Mouse (Mus musculus) midbrain, postnatal 0 days (tissue): ENCODE measurements around the gene Tspo2. TPM values are rescaled to one million over a fixed set of nuclear protein-coding genes. Genes with fewer than 3 reads are reported as not detected.

Source experiments
- ATAC-seq: fragments of 200-750 bp; cut with Nextera tagmentation; 2 replicates; pipeline ENCODE4 v1.8.0; 2017; ENCODE audit warnings: moderate number of reproducible peaks, mild to moderate bottlenecking, moderate TSS enrichment, moderate library complexity; ENCODE audit not compliant: low FRiP score
- DNase-seq: peaks from one replicate; pipeline ENCODE4 v3.0.0-alpha.2; 2015; ENCODE audit warnings: low spot score
- H3K27ac ChIP-seq: fragments of 300-500 bp; sonication (generic); 2 replicates; pipeline ENCODE4 v1.5.1; 2014; ENCODE audit warnings: low read depth, mild to moderate bottlenecking, low read length, mixed read lengths
- H3K27me3 ChIP-seq: fragments of 300-500 bp; sonication (generic); 2 replicates; pipeline ENCODE4 v1.6.1; 2014; ENCODE audit warnings: low read length, control low read depth, mixed read lengths; ENCODE audit not compliant: insufficient read depth
- H3K36me3 ChIP-seq: fragments of 300-500 bp; sonication (generic); 2 replicates; pipeline ENCODE4 v1.6.1; 2014; ENCODE audit warnings: low read length, control low read depth, mixed read lengths; ENCODE audit not compliant: insufficient read depth
- H3K4me1 ChIP-seq: fragments of 300-500 bp; sonication (generic); 2 replicates; pipeline ENCODE4 v1.6.1; 2014; ENCODE audit warnings: mild to moderate bottlenecking, control low read depth, antibody characterized with exemption, low read length, mixed read lengths; ENCODE audit not compliant: insufficient read depth
- H3K4me2 ChIP-seq: fragments of 300-500 bp; sonication (generic); 2 replicates; pipeline ENCODE4 v1.6.1; 2014; ENCODE audit warnings: low read depth, mild to moderate bottlenecking, low read length, mixed read lengths; ENCODE audit not compliant: poor library complexity, severe bottlenecking
- H3K4me3 ChIP-seq: fragments of 300-500 bp; sonication (generic); 2 replicates; pipeline ENCODE4 v1.5.1; 2014; ENCODE audit warnings: low read depth, mild to moderate bottlenecking, low read length, moderate library complexity
- H3K9ac ChIP-seq: fragments of 300-500 bp; sonication (generic); replicated peaks from 2 replicates; pipeline ENCODE4 v1.6.1; 2014; ENCODE audit warnings: mild to moderate bottlenecking, low read length, moderate library complexity, mixed read lengths; ENCODE audit not compliant: poor library complexity, severe bottlenecking
- H3K9me3 ChIP-seq: fragments of 300-500 bp; sonication (generic); 2 replicates; pipeline ENCODE4 v1.6.1; 2016; ENCODE audit warnings: low read length, control low read depth
- CTCF ChIP-seq: IDR thresholded peaks from 2 replicates; pipeline ENCODE4 v1.5.1; 2016; ENCODE audit warnings: antibody characterized with exemption, mild to moderate bottlenecking
- WGBS: fragments of 180-500 bp; shearing (Covaris S2); extraction: QIAGEN DNeasy Blood & Tissue Kit; methylation state at CpG from one replicate; pipeline ENCODE4 v1.1.7; 2014; 5-methylcytosine and 5-hydroxymethylcytosine counted together
- polyA plus RNA-seq: library from polyadenylated mRNA; unstranded; fragments of >200 nt; fragmentation: Nextera tagmentation; extraction: Ambion mirVana; gene quantifications from 2 replicates; pipeline ENCODE4 v1.2.1, GENCODE M21; 2015
- total RNA-seq: library from RNA; depleted of rRNA; stranded (reverse); fragments of >200 nt; gene quantifications from 2 replicates; pipeline ENCODE4 v1.2.3, GENCODE M21; 2014

The Tspo2 gene
- total and polyA plus RNA-seq, 2 experiments from 2014 or later, result 0.22 to 0.74 TPM

DNA sequence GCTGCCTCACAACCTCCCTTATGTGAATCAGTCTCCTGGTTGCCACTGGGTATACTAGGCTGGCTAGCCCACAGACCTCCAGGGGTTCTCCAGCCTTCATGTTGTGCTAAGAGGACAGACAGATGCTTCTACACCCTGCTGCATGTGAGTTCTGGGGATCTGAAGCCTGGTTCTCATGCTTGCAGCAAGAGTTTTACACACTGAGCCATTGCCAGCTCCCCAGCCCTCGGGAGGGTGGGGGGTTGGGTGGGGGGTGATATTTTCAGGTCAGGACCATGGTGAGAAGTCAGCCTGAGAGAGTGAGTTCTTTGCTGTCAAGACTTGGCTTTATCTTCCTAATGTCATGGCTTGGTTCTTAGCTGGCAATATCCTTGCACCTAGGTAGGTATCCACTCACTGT is 32.5 kb downstream of the Tspo2 start:
- ATAC-seq, result no peak
- DNase-seq, result no peak
- no peak overlapping the region for H3K9ac ChIP-seq
- no peaks in the 10 kb centered on the region for H3K27me3 ChIP-seq
- H3K9me3 ChIP-seq, result no peaks in the 10 kb centered on the region
- no peaks in the 10 kb centered on the region for H3K4me1 ChIP-seq
- 0 out of 2 replicates have a peak, but pooled peaks cover 4% of the 10 kb centered on the region for H3K36me3 ChIP-seq
- no peak overlapping the region for H3K4me2 ChIP-seq
- H3K4me3 ChIP-seq, result no peak overlapping the region
- H3K27ac ChIP-seq, result no peak overlapping the region
- 100% methylated on average over 1 of the region's 1 CpGs for WGBS
- no peak for TF ChIP-seq CTCF

DNA sequence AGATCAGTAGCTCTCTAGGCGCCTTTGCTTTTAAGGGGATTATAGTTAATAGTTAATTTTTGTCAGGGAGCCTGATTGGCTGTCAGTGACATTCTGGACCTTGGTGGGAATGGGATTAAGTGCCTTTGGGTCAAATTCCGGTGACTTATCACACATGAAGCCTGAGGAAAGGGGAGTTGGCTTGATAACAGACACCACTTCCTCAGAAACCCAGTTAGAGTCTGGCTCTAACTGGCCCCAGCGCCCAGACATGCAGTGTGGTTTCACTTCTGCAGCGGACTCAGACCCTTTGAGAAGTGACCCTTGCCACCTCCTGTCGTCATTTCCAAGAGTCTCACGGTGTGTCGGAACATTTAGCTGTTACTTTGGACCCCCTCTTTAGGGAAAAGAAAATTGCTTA is 33.1 kb downstream of the Tspo2 start:
- ATAC-seq (no peak), DNase-seq (no peak)
- no peak for TF ChIP-seq CTCF
- 82% methylated on average over 7 of the region's 7 CpGs for WGBS
- Histone ChIP-seq H3K27me3 (no peaks in the 10 kb centered on the region), H3K4me3 (no peak overlapping the region), H3K4me1 (no peaks in the 10 kb centered on the region), H3K4me2 (no peak overlapping the region), H3K27ac (no peak overlapping the region), H3K9me3 (no peaks in the 10 kb centered on the region), H3K36me3 (0 out of 2 replicates have a peak, but pooled peaks cover 4% of the 10 kb centered on the region), H3K9ac (no peak overlapping the region)

DNA sequence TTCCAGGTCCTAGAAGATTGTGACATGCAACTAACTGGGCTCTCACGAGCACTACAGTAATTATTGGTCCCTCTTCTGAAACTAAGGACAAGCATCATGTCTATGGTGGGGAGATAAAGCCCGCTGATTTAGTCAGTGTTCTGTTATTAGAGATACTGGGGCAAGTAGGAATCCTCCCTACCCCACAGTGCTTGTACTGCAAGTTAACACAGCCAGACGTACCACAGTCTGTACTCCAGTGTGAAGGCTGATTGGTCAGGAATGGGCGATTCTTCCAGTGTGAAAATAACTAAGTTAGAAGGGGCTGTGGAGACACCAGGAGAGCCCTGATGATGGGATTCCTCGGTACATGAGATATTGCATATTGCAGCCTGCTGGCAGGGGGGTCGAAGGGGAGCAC is 33.8 kb downstream of the Tspo2 start:
- Histone ChIP-seq H3K4me3 (no peak overlapping the region), H3K9ac (no peak overlapping the region), H3K9me3 (no peaks in the 10 kb centered on the region), H3K27me3 (no peaks in the 10 kb centered on the region), H3K36me3 (0 out of 2 replicates have a peak, but pooled peaks cover 4% of the 10 kb centered on the region), H3K4me1 (no peaks in the 10 kb centered on the region), H3K27ac (no peak overlapping the region), H3K4me2 (no peak overlapping the region)
- DNase-seq (no peak), ATAC-seq (no peak)
- WGBS, result 93% methylated on average over 6 of the region's 6 CpGs
- no peak for TF ChIP-seq CTCF

DNA sequence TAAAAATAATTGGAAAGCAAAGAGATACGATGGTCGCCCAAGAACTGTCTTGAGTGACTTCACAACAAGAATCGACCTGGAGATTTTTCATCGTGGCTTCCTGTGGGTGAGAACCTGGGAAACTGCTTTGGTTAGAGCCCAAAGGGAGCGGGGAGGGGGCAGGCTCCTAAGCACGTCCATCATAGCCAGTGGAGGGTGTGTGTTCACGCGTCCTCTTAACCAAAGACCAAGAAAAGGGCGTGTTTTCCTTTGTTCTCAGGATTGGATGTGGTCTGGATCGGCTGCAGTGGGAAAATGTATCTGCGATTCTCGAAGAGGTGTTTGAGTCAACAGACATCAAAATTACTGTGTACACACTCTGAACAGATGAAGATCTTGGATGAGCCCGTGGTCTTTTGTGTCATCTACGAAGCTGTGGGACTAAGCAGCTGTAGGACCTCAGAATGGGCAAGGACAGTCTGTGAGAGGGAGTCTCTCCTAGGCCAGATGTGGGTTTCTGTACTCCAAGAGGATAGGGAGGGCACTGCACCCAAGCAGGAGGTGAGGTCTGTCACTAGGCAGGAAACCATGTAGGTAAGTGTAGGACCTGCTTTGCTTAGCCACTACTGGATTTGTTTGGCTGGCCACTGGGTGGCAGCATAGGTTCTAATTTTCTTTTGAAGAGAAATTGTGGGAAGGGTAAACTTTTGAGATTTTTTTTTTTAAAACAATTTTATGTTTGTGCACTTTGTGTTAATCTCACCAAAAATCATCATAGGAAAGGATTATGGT is 34.7 kb downstream of the Tspo2 start:
- peak; percentile 86 for TF ChIP-seq CTCF
- H3K4me1 ChIP-seq, result no peaks in the 10 kb centered on the region
- DNase-seq (peak; percentile 83), ATAC-seq (peak; percentile 89)
- H3K9ac ChIP-seq, result no peak overlapping the region
- 91% methylated on average over 14 of the region's 14 CpGs for WGBS
- H3K9me3 ChIP-seq, result no peaks in the 10 kb centered on the region
- H3K27ac ChIP-seq, result no peak overlapping the region
- H3K27me3 ChIP-seq, result no peaks in the 10 kb centered on the region
- no peak overlapping the region for H3K4me2 ChIP-seq
- H3K36me3 ChIP-seq, result 0 out of 2 replicates have a peak, but pooled peaks cover 4% of the 10 kb centered on the region
- H3K4me3 ChIP-seq, result no peak overlapping the region

DNA sequence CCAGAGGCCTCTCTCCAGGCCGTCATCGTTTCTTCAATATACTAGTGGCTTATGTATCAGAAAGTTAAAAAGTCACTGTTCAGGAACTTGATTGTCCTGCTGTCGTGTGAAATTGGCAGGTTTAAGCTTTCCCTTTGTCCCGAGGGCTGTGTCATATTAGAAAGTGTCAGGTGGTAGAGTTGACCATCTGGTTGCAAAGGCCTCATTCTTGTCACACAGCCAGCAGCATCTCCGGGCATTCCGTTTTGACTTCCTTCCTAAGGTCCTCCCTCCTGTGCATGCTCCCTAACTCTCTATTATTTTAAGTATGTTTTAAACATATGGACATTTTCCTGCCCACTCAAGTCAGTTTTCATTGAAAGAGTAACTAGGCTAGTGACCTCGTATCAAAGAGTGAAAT is 35.3 kb downstream of the Tspo2 start:
- no peak overlapping the region for H3K27ac ChIP-seq
- H3K9ac ChIP-seq, result no peak overlapping the region
- no peak for ATAC-seq
- no peaks in the 10 kb centered on the region for H3K9me3 ChIP-seq
- no peak for TF ChIP-seq CTCF
- H3K4me1 ChIP-seq, result no peaks in the 10 kb centered on the region
- H3K4me2 ChIP-seq, result no peak overlapping the region
- 84% methylated on average over 7 of the region's 7 CpGs for WGBS
- 0 out of 2 replicates have a peak, but pooled peaks cover 4% of the 10 kb centered on the region for H3K36me3 ChIP-seq
- DNase-seq, result peak; percentile 28
- no peak overlapping the region for H3K4me3 ChIP-seq
- H3K27me3 ChIP-seq, result no peaks in the 10 kb centered on the region

DNA sequence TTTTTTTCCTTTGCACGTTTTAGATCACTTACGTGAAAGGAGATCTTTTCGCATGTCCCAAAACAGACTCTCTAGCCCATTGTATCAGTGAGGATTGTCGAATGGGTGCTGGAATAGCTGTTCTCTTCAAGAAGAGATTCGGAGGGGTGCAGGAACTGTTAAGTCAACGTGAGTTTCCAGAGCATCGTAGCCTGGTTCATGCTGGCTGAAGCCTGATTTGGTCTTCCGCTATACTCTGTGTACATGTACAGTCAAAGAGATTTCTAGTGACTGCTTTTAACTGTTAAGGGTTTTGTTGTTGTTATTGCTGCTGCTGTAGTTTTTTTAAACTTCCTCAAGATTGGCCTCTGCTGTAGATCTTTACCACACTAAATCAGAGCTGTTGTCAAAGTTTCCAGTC is 40.1 kb downstream of the Tspo2 start:
- peak overlapping the region; percentile 55 for H3K9ac ChIP-seq
- no peak for TF ChIP-seq CTCF
- H3K4me2 ChIP-seq, result peak overlapping the region; percentile 76
- WGBS, result 39% methylated on average over 8 of the region's 8 CpGs
- DNase-seq (no peak), ATAC-seq (no peak)
- 0 out of 2 replicates have a peak, but pooled peaks cover 4% of the 10 kb centered on the region for H3K36me3 ChIP-seq
- peak overlapping the region; percentile 46 for H3K4me3 ChIP-seq
- H3K9me3 ChIP-seq, result no peaks in the 10 kb centered on the region
- H3K4me1 ChIP-seq, result no peaks in the 10 kb centered on the region
- peak overlapping the region; percentile 87; the same call in 1 of the 2 replicates for H3K27ac ChIP-seq
- H3K27me3 ChIP-seq, result no peaks in the 10 kb centered on the region
